Mouse (Mus musculus): ENCODE data around the gene Adamts10.

The Adamts10 gene

GRCm38 (mm10) chr17:33552964-33553363 lies 29.0 kb downstream of the Adamts10 start:
- DNase-seq (ENCODE audit: low read depth in 1 of 2, low spot score in 2 of 2) = peak in 1 of 2 experiments; percentile 22

DNA sequence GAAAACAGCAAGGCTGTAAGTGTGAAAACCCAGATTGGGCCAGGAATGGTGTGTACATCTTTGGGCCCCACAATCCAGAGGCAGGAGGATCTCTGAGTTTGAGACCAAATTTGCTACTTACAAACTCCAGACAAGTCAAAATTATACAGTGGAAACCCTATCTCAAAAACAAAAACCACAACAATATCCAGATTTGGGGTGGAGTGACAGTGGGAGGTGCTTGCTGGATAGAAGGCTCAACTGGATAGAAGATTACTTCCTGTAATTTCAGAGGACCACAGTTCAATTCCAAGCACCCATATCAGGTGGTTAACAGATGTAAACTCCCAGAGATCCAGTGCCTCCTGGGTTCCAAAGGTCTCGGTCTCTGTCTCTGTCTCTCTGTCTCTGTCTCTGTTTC lies 30.5 kb downstream of the Adamts10 start:
- no peak for DNase-seq (ENCODE audit: low read depth in 1 of 2, low spot score in 2 of 2)

GRCm38 (mm10) chr17:33555223-33555855 lies 31.3 kb downstream of the Adamts10 start, which contains the start of gene Myo1f:
Myo1f (plus strand) TSS chr17:33555707.
- DNase-seq (ENCODE audit: low read depth in 1 of 2, low spot score in 2 of 2) = peak; percentile 62 to 75

- no peak for DNase-seq (ENCODE audit: low read depth in 1 of 2, low spot score in 2 of 2)
Observed at GRCm38 (mm10) chr17:33557922-33558321, 33.9 kb downstream of the Adamts10 start.

DNA sequence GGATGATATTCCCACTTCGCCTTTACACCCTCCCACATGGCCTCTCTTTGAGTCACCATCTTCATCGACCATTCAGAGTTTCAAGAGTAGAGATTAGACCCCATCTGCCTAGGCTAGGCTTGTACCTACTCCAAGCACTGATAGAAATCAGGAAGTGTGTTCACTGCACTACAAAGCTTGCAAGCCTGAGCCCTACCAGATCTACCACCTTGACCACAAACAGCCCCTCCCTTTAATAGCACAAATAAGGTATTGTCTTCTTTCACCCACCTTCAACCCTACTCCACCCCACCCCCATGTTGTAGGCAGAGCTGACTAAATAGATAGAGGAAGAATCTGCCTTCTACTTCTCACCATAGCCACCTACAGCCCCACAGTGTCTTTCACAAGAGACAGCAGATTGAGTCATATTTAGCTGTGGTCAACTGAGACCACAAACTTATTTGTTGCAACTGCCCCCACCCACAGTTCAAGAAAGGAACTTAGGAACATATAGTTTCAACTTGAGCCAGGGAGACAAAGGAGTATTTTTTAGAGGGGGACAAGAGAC lies 39.6 kb downstream of the Adamts10 start:
- peak; percentile 61 to 65 for DNase-seq (ENCODE audit: low read depth in 1 of 2, low spot score in 2 of 2)

GRCm38 (mm10) chr17:33564599-33564998 lies 40.6 kb downstream of the Adamts10 start:
- peak in 1 of 2 experiments; percentile 17 for DNase-seq (ENCODE audit: low read depth in 1 of 2, low spot score in 2 of 2)

DNA sequence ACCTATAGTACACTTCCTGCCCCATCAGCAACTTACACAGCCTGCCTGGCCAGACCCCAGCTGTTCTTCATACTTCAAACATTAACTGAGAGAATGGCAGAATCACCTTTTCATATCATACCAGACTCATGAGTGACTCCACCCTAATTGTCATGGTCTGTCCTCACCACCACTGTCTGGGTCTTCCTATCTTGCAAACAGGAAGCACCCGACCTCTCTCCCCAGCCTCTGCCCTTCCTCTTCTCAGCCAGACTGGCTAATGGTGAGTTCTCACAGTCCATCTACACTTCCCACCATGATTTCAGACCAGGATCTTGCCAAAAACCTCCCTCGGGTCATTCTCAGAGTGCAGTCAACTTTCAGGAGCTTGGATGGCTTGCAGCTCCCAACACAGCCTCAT lies 42.2 kb downstream of the Adamts10 start:
- no peak for DNase-seq (ENCODE audit: low read depth in 1 of 2, low spot score in 2 of 2)

GRCm38 (mm10) chr17:33584061-33584460 lies 60.1 kb downstream of the Adamts10 start:
- no peak for DNase-seq (ENCODE audit: low read depth in 1 of 2, low spot score in 2 of 2)

DNA sequence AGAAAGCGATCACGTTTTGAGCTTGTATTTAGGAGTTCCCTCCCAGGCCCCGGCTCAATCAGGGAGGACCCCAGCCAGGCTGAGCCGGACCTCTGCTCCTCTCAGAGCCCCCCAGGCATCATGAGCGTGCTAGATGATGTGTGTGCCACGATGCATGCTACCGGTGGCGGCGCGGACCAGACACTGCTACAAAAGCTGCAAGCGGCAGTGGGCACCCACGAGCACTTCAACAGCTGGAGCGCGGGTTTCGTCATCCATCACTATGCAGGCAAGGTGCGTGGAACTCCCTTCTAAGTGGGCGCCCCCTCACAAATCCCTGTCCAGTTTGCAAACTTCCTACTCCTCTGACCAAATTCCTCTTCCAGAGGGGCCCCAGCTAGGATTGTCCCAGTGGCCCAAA lies 62.0 kb downstream of the Adamts10 start:
- DNase-seq (ENCODE audit: low read depth in 1 of 2, low spot score in 2 of 2) = no peak

- DNase-seq (ENCODE audit: low read depth in 1 of 2, low spot score in 2 of 2) = no peak
Observed at GRCm38 (mm10) chr17:33597271-33597670, 73.3 kb downstream of the Adamts10 start.

DNA sequence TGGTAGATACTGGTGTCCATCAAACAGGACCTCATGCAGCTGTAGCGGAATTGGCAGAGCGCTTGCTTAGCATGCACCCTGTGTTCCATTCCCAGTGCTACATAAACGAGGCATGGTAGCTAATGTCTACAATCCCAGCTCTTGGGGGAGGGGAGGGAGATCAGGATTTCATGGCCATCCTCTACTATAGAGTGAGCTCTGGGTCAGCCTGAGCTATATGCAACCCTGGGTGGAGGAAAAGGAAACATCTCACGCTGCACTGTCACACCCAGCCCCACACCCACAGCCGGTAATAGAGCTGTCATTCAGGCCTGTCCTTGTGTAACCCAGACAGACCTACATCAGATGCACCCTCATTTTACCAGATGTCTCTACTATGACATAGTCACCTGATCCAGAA lies 74.5 kb downstream of the Adamts10 start:
- DNase-seq (ENCODE audit: low read depth in 1 of 2, low spot score in 2 of 2) = no peak

DNA sequence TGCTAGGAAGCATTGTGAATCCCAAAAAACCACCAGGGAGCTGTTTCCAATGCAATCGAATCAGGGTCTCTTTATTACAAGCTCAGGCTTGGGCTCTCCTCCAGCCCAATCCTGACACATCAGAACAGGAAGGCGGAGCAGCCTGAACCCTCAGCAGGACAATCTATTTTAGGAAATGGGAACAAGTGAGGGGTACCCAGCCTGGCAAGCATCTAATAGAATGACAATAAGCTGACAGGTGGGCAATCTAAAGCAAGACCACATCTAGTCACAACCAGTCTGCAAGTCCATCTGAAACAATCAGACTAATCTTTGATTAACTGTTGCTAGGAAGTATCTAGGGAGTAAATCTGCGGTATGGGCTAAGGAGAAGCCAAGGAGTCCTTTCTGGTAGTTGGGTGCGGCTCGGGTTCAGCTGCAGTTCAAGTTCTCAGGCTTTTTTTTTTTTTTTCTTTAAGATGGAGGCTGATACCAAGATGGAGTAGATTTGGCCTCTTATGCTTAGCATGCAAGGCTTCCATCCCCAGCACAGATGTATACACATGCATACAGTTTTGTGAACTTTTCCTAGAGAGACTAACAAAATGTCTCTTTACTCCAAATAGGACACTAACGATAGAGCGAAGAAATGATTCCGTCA lies 76.0 kb downstream of the Adamts10 start:
- DNase-seq (ENCODE audit: low read depth in 1 of 2, low spot score in 2 of 2) = no peak

DNA sequence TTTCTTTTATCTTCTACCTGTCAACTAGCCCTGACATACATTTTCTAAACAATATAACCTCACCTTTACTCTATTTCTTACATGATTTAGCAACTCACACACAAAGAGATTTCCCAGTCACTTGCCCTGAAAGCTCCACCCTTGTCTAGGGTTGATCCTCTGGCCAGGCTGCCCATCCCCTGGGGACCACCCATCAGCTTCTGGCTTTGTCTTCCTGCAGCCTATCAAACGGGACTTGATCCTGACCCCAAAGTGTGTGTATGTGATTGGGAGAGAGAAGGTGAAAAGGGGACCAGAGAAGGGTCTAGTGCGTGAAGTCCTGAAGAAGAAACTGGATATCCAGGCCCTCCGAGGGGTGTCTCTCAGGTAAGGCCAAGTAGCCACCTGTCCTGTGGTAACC lies 76.8 kb downstream of the Adamts10 start:
- DNase-seq (ENCODE audit: low read depth in 1 of 2, low spot score in 2 of 2) = no peak

DNA sequence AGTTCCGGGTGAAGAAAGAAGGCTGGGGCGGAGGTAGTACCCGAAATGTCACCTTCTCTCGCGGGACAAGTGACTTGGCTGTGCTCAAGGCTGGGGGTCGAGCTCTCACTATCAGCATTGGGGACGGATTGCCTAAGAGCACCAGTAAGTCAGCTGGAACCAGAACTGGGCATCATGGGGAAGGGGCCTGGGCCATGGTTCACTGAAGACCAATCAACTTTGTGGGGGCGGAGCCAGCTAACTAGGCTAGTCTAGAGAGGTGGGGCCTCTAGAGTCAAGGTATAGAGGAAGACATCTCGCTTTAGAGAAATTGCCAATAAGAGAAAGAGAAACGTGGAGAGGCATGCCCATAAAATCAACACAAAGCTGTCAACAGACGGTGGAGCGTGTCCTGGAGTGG lies 77.9 kb downstream of the Adamts10 start:
- DNase-seq (ENCODE audit: low read depth in 1 of 2, low spot score in 2 of 2) = no peak
